Mouse (Mus musculus) kidney, adult 2 months (tissue): ENCODE data around the gene Lhx8. TPM values are rescaled to one million over a fixed set of nuclear protein-coding genes. Genes with fewer than 3 reads are reported as not detected.
A peak's percentile ranks its signal among the peaks of the same experiment; 100 is the strongest.

ENCODE experiments used
- DNase-seq: peaks from one replicate; pipeline ENCODE4 v3.0.0; 2021
- H3K27ac ChIP-seq: fragments of 200-500 bp; 2 replicates; pipeline ENCODE4 v1.5.1; 2012; ENCODE audit warnings: low read depth, low read length, control low read depth, inconsistent platforms; ENCODE audit not compliant: insufficient read depth
- H3K27me3 ChIP-seq: fragments of 200-500 bp; replicated peaks from 2 replicates; pipeline ENCODE4 v1.6.1; 2012; ENCODE audit warnings: mild to moderate bottlenecking, moderate library complexity, low read length, inconsistent platforms; ENCODE audit not compliant: control insufficient read depth, insufficient read depth
- H3K36me3 ChIP-seq: fragments of 200-500 bp; 2 replicates; pipeline ENCODE4 v1.6.1; 2012; ENCODE audit warnings: mild to moderate bottlenecking, moderate library complexity, low read length, inconsistent platforms; ENCODE audit not compliant: control insufficient read depth, insufficient read depth
- H3K4me1 ChIP-seq: fragments of 200-500 bp; 2 replicates; pipeline ENCODE4 v1.6.1; 2011; ENCODE audit warnings: low read length; ENCODE audit not compliant: control insufficient read depth, insufficient read depth
- H3K4me3 ChIP-seq: fragments of 200-500 bp; 2 replicates; pipeline ENCODE4 v1.5.1; 2011; ENCODE audit warnings: mild to moderate bottlenecking, low read depth, low read length, control low read depth; ENCODE audit not compliant: insufficient read depth
- CTCF ChIP-seq: fragments of 200-500 bp; conservative IDR thresholded peaks from 2 replicates; pipeline ENCODE4 v1.5.1; 2011; ENCODE audit warnings: low read depth, mild to moderate bottlenecking, control low read depth, low read length, moderate library complexity, mixed read lengths; ENCODE audit not compliant: insufficient read depth, insufficient read length
- POLR2A ChIP-seq: fragments of 200-500 bp; IDR thresholded peaks from one replicate; pipeline ENCODE4 v1.6.1; 2011; ENCODE audit warnings: low read depth, low read length, control low read depth
- WGBS: fragments of 180-500 bp; shearing (Covaris S2); methylation state at CpG from one replicate; pipeline ENCODE4 v1.1.7; 2018; 5-methylcytosine and 5-hydroxymethylcytosine counted together
- polyA plus RNA-seq: library from polyadenylated mRNA; depleted of rRNA; stranded (reverse); fragments of >200 nt; gene quantifications from 2 replicates; pipeline ENCODE4 v1.2.3, GENCODE M21; 2012

Lhx8 gene
- polyA plus RNA-seq, 1 experiment: 0.27 TPM

DNA sequence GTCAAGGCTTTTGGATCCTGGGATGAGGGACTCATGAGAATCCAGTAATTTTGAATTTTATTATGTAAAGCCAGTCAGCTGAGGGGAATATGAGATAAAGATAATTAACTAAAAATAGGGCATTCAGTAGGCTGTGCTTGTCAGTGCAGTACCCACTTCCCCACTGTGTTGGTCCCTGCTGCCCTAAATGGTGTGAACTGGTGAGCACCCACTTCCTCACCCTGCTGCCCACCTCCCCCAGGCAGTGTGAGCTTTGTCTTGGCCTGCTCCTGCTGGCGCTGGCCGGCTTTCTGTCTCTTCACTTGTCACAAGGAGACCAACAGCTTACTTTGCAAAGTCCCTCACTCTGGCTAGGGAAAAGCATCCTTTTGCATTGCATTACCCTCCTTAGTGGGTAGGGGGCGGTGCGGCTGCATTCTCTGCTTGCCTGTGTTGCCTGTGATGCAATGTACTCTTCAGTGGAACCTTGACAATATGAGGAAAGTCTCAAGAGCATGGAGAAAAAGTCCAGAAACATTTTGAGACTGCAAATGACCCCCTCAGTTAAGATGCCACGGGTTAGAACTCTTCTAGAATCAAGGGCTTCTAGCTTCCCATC is 12.7 kb downstream of the Lhx8 start:
- H3K4me3 ChIP-seq: no peak overlapping the region
- 23% methylated on average over 5 of the region's 5 CpGs for WGBS
- peak; percentile 17 for DNase-seq

DNA sequence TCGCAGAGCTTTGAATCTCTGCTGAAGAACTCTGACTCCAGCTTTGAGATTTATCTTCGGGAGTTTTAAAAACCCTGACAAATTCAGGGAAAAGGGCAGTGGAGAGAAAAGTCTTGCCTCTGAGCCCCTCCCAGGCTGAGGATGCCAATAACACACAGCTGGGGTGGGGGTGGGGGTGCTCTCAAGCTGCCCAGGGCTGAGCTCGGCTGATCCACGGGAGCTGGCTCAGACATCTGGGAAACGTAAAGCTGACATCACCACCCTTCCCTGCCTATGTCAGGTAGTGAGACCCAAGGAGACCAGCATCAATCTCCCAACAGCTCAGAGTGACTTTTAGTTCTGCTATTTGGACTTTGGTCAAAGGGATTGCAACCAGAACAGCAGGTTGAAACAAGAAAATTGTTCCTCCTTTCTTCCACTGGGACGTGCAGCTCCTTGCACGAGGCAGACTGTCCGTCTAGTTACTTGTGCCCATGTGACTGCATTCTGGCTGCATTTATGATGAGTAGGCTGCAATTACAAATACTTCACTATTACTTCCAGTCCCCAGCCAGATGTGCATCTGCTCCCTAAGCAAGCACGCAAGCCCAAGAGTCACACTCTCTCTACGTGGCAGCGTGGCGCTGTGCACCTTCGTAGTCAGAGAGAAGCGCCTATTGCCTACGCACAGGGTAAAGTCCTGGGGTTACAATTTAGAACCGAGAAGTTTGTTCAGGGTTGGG is 25.1 kb downstream of the Lhx8 start:
- H3K4me1 ChIP-seq: no peaks in the 10 kb centered on the region
- no peaks in the 10 kb centered on the region; the same call in 1 of the 2 replicates for H3K27me3 ChIP-seq
- H3K4me3 ChIP-seq: no peak overlapping the region
- H3K27ac ChIP-seq: no peak overlapping the region
- H3K36me3 ChIP-seq: no peaks in the 10 kb centered on the region
- no peak for TF ChIP-seq CTCF
- no peak for TF ChIP-seq POLR2A
- 50% methylated on average over 16 of the region's 16 CpGs for WGBS
- no peak for DNase-seq

More for the DNA sequence above, 12.7 kb downstream of the Lhx8 start:
- TF ChIP-seq POLR2A (no peak), CTCF (peak; percentile 56; the same call in 1 of the 2 replicates)
- H3K27me3 ChIP-seq: no peaks in the 10 kb centered on the region
- H3K27ac ChIP-seq: no peak overlapping the region
- H3K4me1 ChIP-seq: no peaks in the 10 kb centered on the region
- H3K36me3 ChIP-seq: no peaks in the 10 kb centered on the region

DNA sequence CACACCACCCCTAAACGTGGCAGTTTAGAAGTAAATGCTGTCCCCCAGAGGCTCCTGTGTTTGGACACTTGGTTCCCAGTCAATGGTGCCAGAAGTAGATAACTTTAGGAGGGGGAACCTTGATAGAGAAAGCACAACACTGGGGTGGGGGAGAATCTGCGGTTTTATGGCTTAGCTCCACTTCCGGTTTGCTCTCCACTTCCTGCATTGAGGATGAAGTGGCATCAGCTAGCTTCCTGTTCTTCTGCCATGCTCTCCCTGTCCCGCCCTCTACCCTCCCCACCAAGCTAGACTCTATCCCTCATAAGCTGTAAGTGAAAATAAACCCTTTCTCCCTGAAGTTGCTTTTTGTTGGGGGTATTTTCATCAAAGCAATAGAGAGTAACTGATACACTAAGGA is 29.4 kb downstream of the Lhx8 start:
- WGBS: 73% methylated on average over 4 of the region's 4 CpGs
- no peaks in the 10 kb centered on the region for H3K4me1 ChIP-seq
- no peak overlapping the region for H3K4me3 ChIP-seq
- DNase-seq: no peak
- no peaks in the 10 kb centered on the region for H3K36me3 ChIP-seq
- H3K27ac ChIP-seq: no peak overlapping the region
- TF ChIP-seq CTCF: no peak
- no peak for TF ChIP-seq POLR2A
- H3K27me3 ChIP-seq: no peaks in the 10 kb centered on the region; the same call in 1 of the 2 replicates

DNA sequence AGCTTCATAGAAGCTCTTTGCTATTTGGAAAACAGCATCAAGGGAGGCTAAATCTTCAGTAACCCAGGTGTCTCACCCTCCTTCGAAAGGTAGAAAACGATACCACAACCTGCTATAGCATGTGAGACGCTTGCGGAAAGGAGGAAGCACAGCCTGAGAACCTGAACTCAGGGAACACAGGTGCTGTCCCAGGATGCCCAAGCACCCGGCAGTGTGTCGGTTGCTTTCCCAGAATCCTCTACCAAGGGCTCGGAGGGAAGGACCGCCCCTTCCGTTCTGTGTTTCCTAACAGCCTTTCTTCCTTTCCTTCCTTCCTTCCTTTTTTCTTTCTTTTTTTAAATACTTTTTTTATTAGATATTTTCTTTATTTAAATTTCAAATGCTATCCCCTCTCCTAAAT is 30.5 kb downstream of the Lhx8 start:
- DNase-seq: no peak
- H3K4me1 ChIP-seq: no peaks in the 10 kb centered on the region
- no peak for TF ChIP-seq POLR2A
- H3K27ac ChIP-seq: no peak overlapping the region
- no peaks in the 10 kb centered on the region; the same call in 1 of the 2 replicates for H3K27me3 ChIP-seq
- no peaks in the 10 kb centered on the region for H3K36me3 ChIP-seq
- 83% methylated on average over 9 of the region's 9 CpGs for WGBS
- no peak overlapping the region for H3K4me3 ChIP-seq

DNA sequence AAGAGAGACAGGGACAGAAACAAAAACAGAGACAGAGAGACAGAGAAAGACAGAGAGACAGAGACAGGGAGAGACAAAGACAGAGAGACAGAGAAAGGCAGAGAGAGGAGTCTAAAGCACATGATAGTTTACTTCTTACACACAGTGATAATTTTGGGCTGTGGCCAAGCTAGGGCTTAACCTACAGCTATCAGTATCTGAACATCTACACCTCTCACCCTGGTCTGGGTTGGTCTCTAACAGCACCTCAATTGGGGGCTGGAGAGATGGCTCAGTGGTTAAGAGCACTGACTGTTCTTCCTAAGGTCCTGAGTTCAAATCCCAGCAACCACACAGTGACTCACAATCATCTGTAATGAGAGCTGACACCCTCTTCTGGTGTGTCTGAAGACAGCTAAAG is 32.0 kb downstream of the Lhx8 start:
- no peak for TF ChIP-seq POLR2A
- TF ChIP-seq CTCF: no peak
- no peaks in the 10 kb centered on the region for H3K36me3 ChIP-seq
- DNase-seq: no peak
- no peaks in the 10 kb centered on the region for H3K4me1 ChIP-seq
- no peak overlapping the region for H3K27ac ChIP-seq
- H3K27me3 ChIP-seq: no peaks in the 10 kb centered on the region; the same call in 1 of the 2 replicates
- no peak overlapping the region for H3K4me3 ChIP-seq

DNA sequence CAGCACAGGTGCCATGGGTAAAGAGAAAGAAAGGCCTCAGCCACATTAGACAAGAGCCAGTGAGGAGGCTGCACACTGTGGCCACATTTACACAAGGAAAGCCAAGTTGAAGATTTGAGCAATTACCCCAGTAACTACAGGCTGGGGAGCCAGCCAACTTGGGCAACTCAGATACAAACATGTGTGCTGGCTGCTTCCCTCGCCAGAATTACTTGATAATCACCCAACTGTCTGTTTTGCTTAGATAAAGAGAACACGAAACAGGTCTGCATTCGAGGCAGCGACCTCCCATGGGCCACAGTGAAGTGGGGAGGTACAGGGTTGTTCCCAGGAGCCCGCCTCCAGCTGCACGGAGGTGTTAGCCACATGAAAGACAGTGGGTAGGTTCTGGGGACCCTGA is 33.0 kb downstream of the Lhx8 start:
- Histone ChIP-seq H3K27ac (no peak overlapping the region), H3K27me3 (no peaks in the 10 kb centered on the region; the same call in 1 of the 2 replicates), H3K4me3 (no peak overlapping the region), H3K4me1 (no peaks in the 10 kb centered on the region), H3K36me3 (no peaks in the 10 kb centered on the region)
- TF ChIP-seq CTCF: no peak
- TF ChIP-seq POLR2A: no peak
- DNase-seq: no peak
- WGBS: 66% methylated on average over 6 of the region's 6 CpGs

DNA sequence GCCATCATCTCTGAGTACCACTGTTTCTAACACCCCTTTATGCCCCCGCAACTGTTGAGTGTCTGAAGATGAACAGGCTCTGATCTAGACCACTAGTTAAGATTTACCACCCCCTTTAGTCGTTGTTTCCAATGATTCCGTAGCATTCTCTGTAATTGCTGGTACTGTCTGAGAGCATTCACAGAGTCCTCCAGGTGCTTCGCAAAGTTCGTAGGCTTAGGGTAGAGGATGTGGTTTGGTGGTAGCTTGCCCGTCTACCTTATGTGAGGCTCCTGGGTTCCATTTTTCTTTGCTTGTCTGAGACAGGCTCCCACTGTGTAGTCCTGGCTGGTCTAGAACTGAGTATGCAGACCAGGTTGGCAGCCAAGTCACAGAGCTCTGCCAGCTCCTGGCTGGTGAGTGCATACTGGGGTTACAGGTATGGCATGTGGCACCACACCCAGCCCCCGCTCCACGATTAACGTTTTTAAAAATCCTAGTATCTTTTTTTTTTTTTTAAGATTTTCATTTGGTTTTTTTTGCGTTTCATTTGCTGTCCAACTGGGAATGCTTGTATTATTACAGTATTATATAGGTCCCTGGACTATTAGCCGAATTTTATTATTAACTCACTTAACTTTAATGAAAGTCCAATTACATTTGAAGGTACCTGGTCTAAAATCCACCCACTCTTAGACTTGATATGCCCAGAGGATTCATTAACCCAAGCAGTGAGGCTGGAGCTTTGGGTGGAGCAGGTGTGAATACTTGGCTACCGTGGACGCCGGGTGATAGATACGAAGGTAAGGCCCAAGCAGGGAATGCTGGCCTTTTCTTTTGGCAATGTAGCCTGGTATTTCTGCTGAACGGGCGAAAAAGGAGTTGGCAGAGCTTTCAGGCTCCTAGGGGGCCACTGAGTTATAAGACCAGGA is 35.3 kb downstream of the Lhx8 start:
- no peaks in the 10 kb centered on the region for H3K4me1 ChIP-seq
- WGBS: 89% methylated on average over 17 of the region's 17 CpGs
- H3K27me3 ChIP-seq: no peaks in the 10 kb centered on the region
- H3K4me3 ChIP-seq: no peak overlapping the region
- TF ChIP-seq POLR2A: no peak
- TF ChIP-seq CTCF: no peak
- no peaks in the 10 kb centered on the region for H3K36me3 ChIP-seq
- H3K27ac ChIP-seq: no peak overlapping the region
- no peak for DNase-seq
